Mouse (Mus musculus) lung, postnatal 4 days (tissue): ENCODE results near the gene Rundc3a.

Experiments
- DNase-seq, 2 experiments: peaks; one replicate each; pipeline ENCODE4 v3.0.0; 2021

Gene Rundc3a

DNA sequence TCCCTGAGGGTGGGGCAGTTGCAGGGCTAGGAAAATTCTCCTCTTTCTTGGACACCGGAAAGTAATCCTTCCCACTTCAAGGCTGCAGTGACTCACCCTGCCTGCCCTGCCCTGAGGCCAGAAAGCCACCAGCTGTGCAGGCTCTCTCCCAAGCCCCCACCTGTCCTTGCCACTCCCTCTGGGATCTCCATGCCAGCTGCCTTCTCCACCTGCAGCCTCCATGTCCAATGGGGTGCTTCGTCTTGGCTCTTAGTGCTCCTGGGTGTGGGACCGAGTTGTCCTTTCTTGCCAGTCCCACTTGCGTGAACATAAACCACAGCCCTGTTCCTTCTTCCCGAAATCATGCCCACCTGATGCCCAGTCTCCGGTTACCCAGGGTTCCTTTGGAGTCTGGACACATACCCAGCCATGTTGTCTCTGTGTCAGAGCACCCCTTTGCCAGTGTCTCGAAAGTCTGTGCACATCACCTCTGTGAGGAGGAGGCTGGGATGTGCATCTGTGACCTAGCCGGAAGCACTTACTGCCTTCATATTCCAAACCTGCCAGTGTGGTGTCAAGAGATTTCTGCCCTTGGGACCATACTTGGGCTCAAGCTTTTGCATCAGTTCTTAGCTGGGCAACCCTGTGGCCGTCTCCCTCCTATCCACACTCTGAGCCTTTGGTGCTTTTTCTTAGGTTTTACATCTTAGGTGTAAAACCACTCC lies 1.4 kb downstream of the Rundc3a start:
- no peak for DNase-seq

GRCm38 (mm10) chr11:102395250-102395649 lies 2.0 kb downstream of the Rundc3a start:
- no peak for DNase-seq

- no peak for DNase-seq
Measured at GRCm38 (mm10) chr11:102396263-102396662, 3.1 kb downstream of the Rundc3a start.

GRCm38 (mm10) chr11:102396671-102397141 lies 3.5 kb downstream of the Rundc3a start:
- no peak for DNase-seq

DNA sequence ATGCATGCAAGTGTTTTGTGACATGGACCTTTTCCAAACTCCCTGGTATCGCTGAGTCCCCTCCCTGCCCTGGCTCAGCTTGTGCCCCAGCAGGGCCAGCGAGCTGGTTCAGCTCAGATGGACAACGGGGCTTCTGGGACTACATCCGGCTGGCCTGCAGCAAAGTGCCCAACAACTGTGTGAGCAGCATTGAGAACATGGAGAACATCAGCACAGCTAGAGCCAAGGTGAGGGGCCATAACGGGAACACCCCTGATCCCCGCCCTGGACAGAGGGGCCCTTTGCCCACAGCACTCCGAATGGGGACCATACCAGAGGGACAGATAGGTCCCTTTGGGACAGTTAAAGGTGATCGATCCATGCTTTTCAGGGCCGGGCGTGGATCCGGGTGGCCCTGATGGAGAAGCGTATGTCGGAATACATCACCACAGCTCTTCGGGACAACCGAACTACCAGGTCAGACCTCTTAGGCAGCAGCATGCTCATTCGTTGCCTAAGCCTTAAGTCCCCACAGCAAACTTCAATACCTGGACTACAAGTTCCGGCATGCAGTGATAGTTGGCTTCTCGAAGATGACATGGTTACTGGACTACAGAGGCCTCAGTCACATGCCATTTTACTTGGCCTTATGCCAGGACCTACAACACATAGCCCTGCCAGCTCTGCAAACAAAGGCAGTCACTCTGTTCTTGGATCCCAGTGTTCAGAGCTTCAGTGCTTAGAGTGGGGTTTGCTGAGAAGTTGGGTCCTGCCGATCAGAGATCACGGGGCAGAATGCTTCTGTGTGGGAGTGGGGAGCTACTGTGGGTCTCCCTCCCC lies 5.0 kb downstream of the Rundc3a start:
- DNase-seq = no peak

GRCm38 (mm10) chr11:102399107-102399506 lies 5.9 kb downstream of the Rundc3a start:
- no peak for DNase-seq

GRCm38 (mm10) chr11:102399610-102400072 lies 6.4 kb downstream of the Rundc3a start:
- DNase-seq = no peak

- DNase-seq = no peak
Measured at GRCm38 (mm10) chr11:102400513-102401084, 7.4 kb downstream of the Rundc3a start.

DNA sequence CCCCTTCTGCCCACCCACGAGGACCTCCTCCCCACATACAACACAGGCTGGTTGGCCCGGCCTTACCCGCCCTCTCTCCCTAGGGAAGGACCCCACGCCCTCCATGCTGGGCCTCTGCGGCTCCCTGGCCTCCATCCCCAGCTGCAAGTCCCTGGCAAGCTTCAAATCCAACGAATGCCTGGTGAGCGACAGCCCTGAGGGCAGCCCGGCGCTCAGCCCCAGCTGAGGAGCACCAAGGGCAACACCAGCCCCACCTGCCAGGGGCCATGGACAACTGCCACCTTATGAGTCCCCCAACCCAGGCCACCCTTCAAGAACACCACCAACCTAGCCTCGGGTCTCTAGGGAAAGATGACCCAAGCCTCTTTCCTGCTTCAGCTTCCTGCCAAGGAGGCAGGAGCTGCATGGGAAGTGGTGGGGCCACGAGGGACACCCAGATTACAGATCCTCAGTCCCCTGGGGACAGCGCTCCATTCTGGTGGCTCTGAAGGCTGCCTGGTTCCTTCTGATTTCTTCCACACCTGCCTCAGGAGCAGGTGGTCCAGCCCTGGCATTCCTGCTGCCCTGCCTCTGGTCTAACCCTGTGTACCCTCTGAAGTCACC lies 8.8 kb downstream of the Rundc3a start:
- no peak for DNase-seq

DNA sequence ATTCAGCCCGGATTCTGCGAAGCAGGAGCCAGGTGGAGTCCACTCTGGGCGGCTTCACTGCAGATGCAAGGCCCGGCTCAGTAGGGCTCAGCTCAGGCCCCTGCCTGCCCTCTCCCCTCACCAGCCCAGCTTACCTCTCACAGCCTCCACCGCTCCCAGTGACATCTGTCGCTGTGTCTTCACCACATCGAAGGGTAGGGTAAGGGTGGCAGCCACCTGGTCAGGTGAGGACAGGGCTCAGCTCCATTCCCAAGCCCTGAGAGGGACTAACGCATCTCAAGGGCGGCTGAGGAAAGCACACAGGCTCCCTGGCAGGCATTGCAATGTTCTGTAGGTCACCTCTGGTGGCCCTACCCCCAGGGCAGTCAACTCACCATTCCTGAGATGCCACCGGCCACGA lies 10.5 kb downstream of the Rundc3a start:
- DNase-seq = no peak

- DNase-seq = no peak
Measured at GRCm38 (mm10) chr11:102404161-102405010, 11.2 kb downstream of the Rundc3a start.

- DNase-seq = no peak
Measured at GRCm38 (mm10) chr11:102405544-102406285, 12.5 kb downstream of the Rundc3a start.

DNA sequence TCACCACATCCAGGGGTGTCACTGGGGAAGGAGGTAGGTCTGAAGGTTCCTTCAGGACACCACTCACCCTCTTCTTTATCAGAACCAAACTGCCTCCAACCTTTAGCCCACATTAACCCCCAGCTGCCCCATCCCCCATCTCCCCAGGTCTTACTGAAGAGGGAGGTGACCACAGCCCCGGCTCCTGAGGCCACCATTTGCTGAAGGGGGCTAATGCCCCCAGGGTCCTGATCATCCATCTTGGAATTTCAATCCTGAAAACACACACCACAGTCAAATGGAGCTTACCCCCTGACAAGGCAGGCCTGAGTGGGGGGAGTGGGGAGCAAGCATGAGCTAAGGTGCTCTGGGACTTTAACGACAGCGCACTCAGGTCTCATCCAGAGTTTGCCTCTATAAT lies 13.2 kb downstream of the Rundc3a start:
- no peak for DNase-seq

DNA sequence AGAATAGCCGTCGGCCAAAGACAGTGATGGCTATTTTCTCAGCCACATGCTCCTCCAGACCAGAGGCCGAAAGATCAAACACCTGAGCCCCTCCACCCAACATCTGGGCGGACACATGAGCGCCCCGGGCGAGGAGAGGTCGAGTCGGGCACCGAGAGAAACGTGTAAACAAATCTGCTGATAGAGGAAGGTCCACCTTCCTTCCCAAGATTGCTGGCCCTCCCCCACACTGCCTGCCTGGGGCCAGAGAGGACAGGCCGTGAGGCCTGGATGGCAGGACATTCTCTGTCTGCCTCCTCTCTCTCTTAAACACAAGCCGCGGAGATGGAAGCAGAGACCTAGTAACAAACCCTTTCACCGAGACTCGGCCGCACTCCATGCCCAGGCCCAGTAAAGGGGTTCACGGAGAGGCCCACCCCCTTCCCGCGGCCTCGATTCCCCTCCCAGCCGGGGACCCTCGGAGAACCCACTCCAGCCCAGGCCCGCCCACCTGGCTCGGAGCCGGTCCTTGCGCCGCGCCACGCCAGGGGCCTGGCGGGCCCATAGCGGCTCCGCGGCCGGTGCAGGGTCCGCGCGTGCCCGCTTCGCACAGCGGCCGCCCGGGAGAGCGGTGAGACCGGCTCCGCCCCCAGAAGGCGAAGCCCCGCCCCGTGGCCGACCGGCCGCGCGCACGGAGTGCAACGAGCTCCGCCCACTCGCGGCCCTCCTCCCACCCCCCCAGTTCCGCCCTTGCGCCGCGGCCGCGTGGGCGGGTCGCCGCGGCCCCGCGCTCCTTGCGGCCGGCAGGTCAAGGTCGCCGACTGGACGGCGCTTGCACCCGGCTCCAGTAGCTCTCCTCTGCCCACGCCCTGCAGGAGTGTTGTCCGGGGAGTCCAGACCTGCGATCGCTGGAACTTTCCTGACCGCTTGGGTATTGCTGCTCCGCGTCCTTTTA lies 14.0 kb downstream of the Rundc3a start:
- DNase-seq = peak; percentile 95 to 96

DNA sequence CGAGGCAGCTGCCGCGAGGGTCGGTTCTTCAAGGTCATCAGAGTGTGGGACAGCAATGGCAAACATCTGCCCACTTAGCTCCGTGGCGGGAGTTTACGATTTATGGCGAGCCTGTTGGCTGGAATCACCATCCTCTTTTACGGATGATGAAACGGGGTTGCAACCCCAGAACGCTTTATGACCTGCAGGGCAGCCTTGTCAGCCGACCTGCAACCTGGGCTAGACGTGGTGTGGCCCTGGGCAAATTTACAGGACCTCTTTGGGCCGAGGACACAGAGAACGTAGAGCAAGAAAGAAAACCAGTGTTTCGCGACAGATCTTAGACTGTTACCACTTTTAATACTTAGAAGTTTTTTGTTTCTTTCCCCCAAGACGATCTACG lies 14.6 kb downstream of the Rundc3a start, which contains the start of gene Slc25a39:
Slc25a39 (minus strand) TSS at position 113 of the 382 bp plus-strand sequence.
- no peak for DNase-seq

- DNase-seq = peak; percentile 97 to 99
Measured at GRCm38 (mm10) chr11:102408344-102408876, 15.2 kb downstream of the Rundc3a start.

GRCm38 (mm10) chr11:102408888-102409794 lies 15.9 kb downstream of the Rundc3a start:
- no peak for DNase-seq

- DNase-seq = no peak
Measured at GRCm38 (mm10) chr11:102409795-102410330, 16.7 kb downstream of the Rundc3a start.
